Mouse (Mus musculus) limb, embryonic 14.5 days (tissue): ENCODE data around the gene Pawr. TPM values are rescaled to one million over a fixed set of nuclear protein-coding genes. Genes with fewer than 3 reads are reported as not detected.

Experiments
- ATAC-seq: fragments of 200-750 bp; cut with Nextera tagmentation; 2 replicates; pipeline ENCODE4 v1.8.0; 2017; ENCODE audit warnings: low read depth, moderate number of reproducible peaks, moderate TSS enrichment; ENCODE audit not compliant: low FRiP score
- DNase-seq: peaks from one replicate; pipeline ENCODE4 v3.0.0-alpha.2; 2015; ENCODE audit warnings: low spot score
- H3K27ac ChIP-seq: fragments of 300-500 bp; sonication (generic); replicated peaks from 2 replicates; pipeline ENCODE4 v1.5.1; 2014; ENCODE audit warnings: low read depth, mild to moderate bottlenecking, low read length, moderate library complexity, mixed read lengths
- H3K27me3 ChIP-seq: fragments of 300-500 bp; sonication (generic); 2 replicates; pipeline ENCODE4 v1.6.1; 2014; ENCODE audit warnings: low read length, mixed read lengths; ENCODE audit not compliant: control insufficient read depth, insufficient read depth
- H3K36me3 ChIP-seq: fragments of 300-500 bp; sonication (generic); 2 replicates; pipeline ENCODE4 v1.6.1; 2014; ENCODE audit warnings: mild to moderate bottlenecking, low read length, moderate library complexity, mixed read lengths; ENCODE audit not compliant: control insufficient read depth, insufficient read depth
- H3K4me1 ChIP-seq: fragments of 300-500 bp; sonication (generic); 2 replicates; pipeline ENCODE4 v1.6.1; 2014; ENCODE audit warnings: antibody characterized with exemption, low read length, mixed read lengths; ENCODE audit not compliant: control insufficient read depth, insufficient read depth
- H3K4me2 ChIP-seq: fragments of 300-500 bp; sonication (generic); replicated peaks from 2 replicates; pipeline ENCODE4 v1.6.1; 2014; ENCODE audit warnings: low read depth, mild to moderate bottlenecking, low read length, moderate library complexity; ENCODE audit not compliant: severe bottlenecking
- H3K4me3 ChIP-seq: fragments of 300-500 bp; sonication (generic); replicated peaks from 2 replicates; pipeline ENCODE4 v1.5.1; 2014; ENCODE audit warnings: low read length
- H3K9ac ChIP-seq: fragments of 300-500 bp; sonication (generic); 2 replicates; pipeline ENCODE4 v1.6.1; 2014; ENCODE audit warnings: mild to moderate bottlenecking, low read depth, low read length, moderate library complexity; ENCODE audit not compliant: severe bottlenecking
- H3K9me3 ChIP-seq: fragments of 300-500 bp; sonication (generic); 2 replicates; pipeline ENCODE4 v1.6.1; 2016; ENCODE audit warnings: low read length; ENCODE audit not compliant: control insufficient read depth
- POLR2A ChIP-seq: fragments of 200-500 bp; IDR thresholded peaks from 2 replicates; pipeline ENCODE4 v1.8.0; 2012; ENCODE audit warnings: inconsistent platforms, mild to moderate bottlenecking, moderate library complexity, borderline replicate concordance; ENCODE audit not compliant: insufficient read depth, insufficient read length; ENCODE audit errors: extremely low read depth
- WGBS: fragments of 180-500 bp; shearing (Covaris S2); extraction: QIAGEN DNeasy Blood & Tissue Kit; methylation state at CpG from one replicate; pipeline ENCODE4 v1.1.7; 2014; 5-methylcytosine and 5-hydroxymethylcytosine counted together
- polyA plus RNA-seq, 2 experiments: library from polyadenylated mRNA; depleted of rRNA in 1 of 2; stranded (reverse) in 1 of 2; unstranded in 1 of 2; fragments of >200 nt; fragmentation: Nextera tagmentation in 1 of 2; extraction: Ambion mirVana in 1 of 2; gene quantifications; 2 replicates each; pipeline versions ENCODE4 v1.2.1 to v1.2.3; 2012 to 2014

Gene Pawr
- polyA plus RNA-seq, 2 experiments, result 3.1 to 3.5 TPM

DNA sequence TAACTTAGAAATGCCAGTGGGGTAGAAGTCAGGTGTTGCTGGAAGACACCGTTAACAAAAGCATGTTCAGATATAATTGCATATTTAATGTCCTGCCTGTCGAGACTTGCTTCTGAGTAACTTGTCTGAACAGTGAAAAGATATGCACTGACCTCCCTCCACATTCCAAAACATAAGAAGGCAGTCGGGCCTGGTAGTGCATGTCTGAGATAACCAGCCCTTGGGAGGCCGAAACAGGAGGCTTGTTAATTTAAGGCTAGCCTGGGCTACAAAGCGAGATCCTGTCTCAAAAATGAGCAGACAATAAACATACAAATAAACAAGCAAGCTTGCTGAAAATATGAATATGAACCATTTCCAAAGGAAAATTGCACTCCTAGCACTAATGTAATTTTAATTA is 46.6 kb downstream of the Pawr start:
- no peaks in the 10 kb centered on the region for H3K9me3 ChIP-seq
- no peaks in the 10 kb centered on the region for H3K4me1 ChIP-seq
- no peak overlapping the region for H3K4me3 ChIP-seq
- H3K9ac ChIP-seq, result no peak overlapping the region
- no peak overlapping the region for H3K4me2 ChIP-seq
- TF ChIP-seq POLR2A, result no peak
- H3K36me3 ChIP-seq, result no peaks in the 10 kb centered on the region
- WGBS, result 75% methylated on average over 5 of the region's 5 CpGs
- no peaks in the 10 kb centered on the region for H3K27me3 ChIP-seq
- H3K27ac ChIP-seq, result no peak overlapping the region
- ATAC-seq (no peak), DNase-seq (no peak)

- DNase-seq (no peak), ATAC-seq (no peak)
- Histone ChIP-seq H3K27me3 (no peaks in the 10 kb centered on the region), H3K36me3 (no peaks in the 10 kb centered on the region), H3K4me1 (no peaks in the 10 kb centered on the region), H3K9me3 (no peaks in the 10 kb centered on the region), H3K27ac (no peak overlapping the region), H3K4me2 (no peak overlapping the region), H3K4me3 (no peak overlapping the region), H3K9ac (no peak overlapping the region)
- no peak for TF ChIP-seq POLR2A
- WGBS, result 84% methylated on average over 10 of the region's 10 CpGs
Observed at GRCm38 (mm10) chr10:108380715-108381114, 48.8 kb downstream of the Pawr start.

DNA sequence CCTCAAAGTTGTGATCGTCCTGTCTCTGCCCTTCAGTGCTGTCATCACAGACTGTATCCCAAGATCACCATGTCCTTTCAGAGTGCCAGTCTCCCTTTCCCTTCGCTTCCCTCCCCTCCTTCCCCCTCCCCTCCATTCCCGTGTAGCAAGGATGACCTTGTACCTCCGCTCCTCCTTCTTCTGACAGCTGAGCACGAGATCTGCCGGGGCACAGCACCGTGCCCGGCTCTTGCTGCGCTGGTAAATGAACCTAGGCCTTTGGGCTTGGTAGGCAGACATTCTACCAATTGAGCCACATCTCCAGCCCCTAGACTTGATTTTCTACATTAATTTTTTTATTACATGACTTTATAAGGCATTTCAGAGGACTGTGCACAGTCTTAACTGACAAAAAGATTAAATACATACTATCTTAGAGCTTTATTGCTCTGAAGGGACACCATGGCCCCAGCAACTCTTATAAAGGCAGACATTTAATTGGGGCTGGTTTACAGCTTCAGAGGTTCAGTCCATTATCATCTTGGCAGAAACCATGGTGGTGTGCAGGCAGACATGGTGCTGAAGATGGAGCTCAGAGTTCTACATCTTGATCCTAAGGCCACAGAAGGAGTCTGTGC is 52.3 kb downstream of the Pawr start:
- DNase-seq (no peak), ATAC-seq (no peak)
- no peaks in the 10 kb centered on the region for H3K36me3 ChIP-seq
- no peak overlapping the region for H3K4me3 ChIP-seq
- no peak overlapping the region for H3K9ac ChIP-seq
- no peak for TF ChIP-seq POLR2A
- no peaks in the 10 kb centered on the region for H3K27me3 ChIP-seq
- 86% methylated on average over 9 of the region's 9 CpGs for WGBS
- H3K9me3 ChIP-seq, result no peaks in the 10 kb centered on the region
- no peak overlapping the region for H3K27ac ChIP-seq
- no peak overlapping the region for H3K4me2 ChIP-seq
- peaks cover 6% of the 10 kb centered on the region; the same call in 1 of the 2 replicates for H3K4me1 ChIP-seq

DNA sequence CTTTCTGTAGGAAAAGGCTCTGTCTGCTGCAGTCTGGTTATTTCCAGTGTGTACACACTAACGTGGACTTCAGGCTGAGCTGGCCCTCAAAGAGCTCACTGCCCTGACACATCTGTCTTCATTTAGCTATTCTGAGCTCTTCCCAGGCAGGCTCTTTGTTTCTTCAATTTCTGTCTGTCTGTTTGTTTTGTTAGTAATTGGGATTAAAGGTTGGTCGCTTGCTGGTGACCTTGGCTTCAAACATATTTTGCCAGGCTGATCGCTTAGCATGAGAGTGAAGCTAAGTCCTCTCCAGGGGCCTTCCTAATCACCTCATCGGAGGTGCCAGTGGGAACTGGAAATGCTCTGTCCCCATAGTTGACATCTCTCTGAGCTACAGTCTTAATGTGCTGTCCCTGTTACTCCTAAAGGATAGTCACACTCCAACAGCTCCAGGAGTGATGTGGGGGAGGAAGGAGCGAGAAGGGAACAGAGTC is 53.6 kb downstream of the Pawr start:
- no peak for TF ChIP-seq POLR2A
- WGBS, result 35% methylated on average over 5 of the region's 5 CpGs
- Histone ChIP-seq H3K9ac (no peak overlapping the region), H3K36me3 (no peaks in the 10 kb centered on the region), H3K4me2 (no peak overlapping the region), H3K4me1 (peaks cover 11% of the 10 kb centered on the region), H3K9me3 (no peaks in the 10 kb centered on the region), H3K27me3 (no peaks in the 10 kb centered on the region), H3K27ac (no peak overlapping the region), H3K4me3 (no peak overlapping the region)
- ATAC-seq, result no peak
- DNase-seq, result no peak

- Histone ChIP-seq H3K4me2 (no peak overlapping the region), H3K27me3 (no peaks in the 10 kb centered on the region), H3K9me3 (no peaks in the 10 kb centered on the region), H3K4me1 (peaks cover 11% of the 10 kb centered on the region), H3K36me3 (no peaks in the 10 kb centered on the region), H3K27ac (no peak overlapping the region), H3K4me3 (no peak overlapping the region), H3K9ac (no peak overlapping the region)
- WGBS, result 73% methylated on average over 8 of the region's 8 CpGs
- no peak for TF ChIP-seq POLR2A
- ATAC-seq (no peak), DNase-seq (no peak)
Observed at GRCm38 (mm10) chr10:108388410-108388915, 56.5 kb downstream of the Pawr start.
